Mouse (Mus musculus) ES-E14 (cell line): ENCODE measurements around the gene Bola2. TPM values are rescaled to one million over a fixed set of nuclear protein-coding genes. Genes with fewer than 3 reads are reported as not detected.

ENCODE experiments used
- DNase-seq: peaks from one replicate; pipeline ENCODE4 v3.0.0-alpha.2; 2013; ENCODE audit warnings: low read depth, low spot score
- H3K27ac ChIP-seq: 2 replicates; pipeline ENCODE4 v1.5.1; 2012; ENCODE audit warnings: low read depth, mild to moderate bottlenecking, low read length, moderate library complexity, mixed read lengths; ENCODE audit not compliant: poor library complexity, insufficient read depth, severe bottlenecking
- H3K36me3 ChIP-seq: 2 replicates; pipeline ENCODE4 v1.6.1; 2012; ENCODE audit warnings: mild to moderate bottlenecking, low read length, moderate library complexity, mixed read lengths; ENCODE audit not compliant: control insufficient read depth, poor library complexity, insufficient read depth, severe bottlenecking
- H3K4me1 ChIP-seq, 2 experiments: fragments of 150-350 bp in 1 of 2; sonication (generic) in 1 of 2; 2 replicates each; pipeline ENCODE4 v1.6.1; 2012; ENCODE audit warnings: low read length in 2 of 2, mild to moderate bottlenecking in 1 of 2, mixed read lengths in 1 of 2; ENCODE audit not compliant: control insufficient read depth in 2 of 2, insufficient read depth in 2 of 2, poor library complexity in 1 of 2
- H3K4me3 ChIP-seq, 2 experiments: fragments of 150-350 bp in 1 of 2; sonication (generic) in 1 of 2; 2 replicates each; pipeline ENCODE4 v1.5.1; 2012; ENCODE audit warnings: low read length in 2 of 2, low read depth in 1 of 2, mild to moderate bottlenecking in 1 of 2, mixed read lengths in 1 of 2; ENCODE audit not compliant: insufficient read depth in 1 of 2, poor library complexity in 1 of 2, severe bottlenecking in 1 of 2
- H3K9ac ChIP-seq: 2 replicates; pipeline ENCODE4 v1.6.1; 2012; ENCODE audit warnings: low read depth, mild to moderate bottlenecking, low read length, mixed read lengths; ENCODE audit not compliant: poor library complexity, insufficient read depth, severe bottlenecking
- H3K9me3 ChIP-seq: fragments of 150-350 bp; sonication (generic); 2 replicates; pipeline ENCODE4 v1.6.1; 2012; ENCODE audit warnings: low read depth, mild to moderate bottlenecking, low read length; ENCODE audit not compliant: control insufficient read depth, insufficient read depth
- CHD2 ChIP-seq: IDR thresholded peaks from 2 replicates; pipeline ENCODE4 v1.6.1; 2014; ENCODE audit warnings: mild to moderate bottlenecking, low read depth, low read length, inconsistent platforms
- HCFC1 ChIP-seq: IDR thresholded peaks from 2 replicates; pipeline ENCODE4 v1.6.1; 2012; ENCODE audit warnings: low read length, inconsistent platforms, borderline replicate concordance; ENCODE audit not compliant: insufficient read depth
- MAFK ChIP-seq: IDR thresholded peaks from 2 replicates; pipeline ENCODE4 v1.6.1; 2014; ENCODE audit warnings: mild to moderate bottlenecking, low read depth, low read length, inconsistent platforms; ENCODE audit not compliant: insufficient read depth
- ZC3H11A ChIP-seq: IDR thresholded peaks from 2 replicates; pipeline ENCODE4 v1.6.1; 2012; ENCODE audit warnings: low read depth, mild to moderate bottlenecking, inconsistent platforms, low read length, borderline replicate concordance
- ZNF384 ChIP-seq: IDR thresholded peaks from 2 replicates; pipeline ENCODE4 v1.6.1; 2012; ENCODE audit warnings: low read depth, low read length, inconsistent platforms
- in situ Hi-C, 2 experiments: fragments of 600-800 bp; cut with MboI; formaldehyde crosslinking; loops; one replicate each; pipeline ENCODE4 v1.15.1; 2025; ENCODE audit warnings: low sequenced_read_pairs in 2 of 2, inconsistent platforms in 1 of 2; ENCODE audit not compliant: unreplicated experiment in 2 of 2
- total RNA-seq: library from RNA; depleted of rRNA; stranded (reverse); fragments of 300-350 nt; gene quantifications from 2 replicates; pipeline ENCODE4 v1.2.3, GENCODE M21; 2012

Bola2 gene
- total RNA-seq, 1 experiment: 187 TPM

GRCm38 (mm10) chr7:126707442-126708174 is 12.4 kb downstream of the Bola2 start, which contains the start of gene Coro1a:
Coro1a (minus strand) TSS chr7:126707787.
- DNase-seq: no peak
- Histone ChIP-seq H3K27ac (no peak within 1 kb of the TSS), H3K9me3 (no peaks in the 10 kb centered on the region), H3K9ac (no peak within 1 kb of the TSS), H3K4me1 (peaks cover 0 to 3% of the 10 kb centered on the region in 2 experiments; a peak in 1 of 4 replicates), H3K4me3 (no peak within 1 kb of the TSS), H3K36me3 (no peaks in the 10 kb centered on the region)
- no peak for TF ChIP-seq ZC3H11A
- TF ChIP-seq ZNF384: no peak
- no peak for TF ChIP-seq HCFC1
- TF ChIP-seq MAFK: no peak
- no peak for TF ChIP-seq CHD2
- in situ Hi-C loops: no loop called here

- no peak for DNase-seq
- H3K9ac ChIP-seq: no peak overlapping the region
- no peaks in the 10 kb centered on the region for H3K36me3 ChIP-seq
- H3K27ac ChIP-seq: no peak overlapping the region
- no peak overlapping the region for H3K4me3 ChIP-seq
- no peaks in the 10 kb centered on the region for H3K9me3 ChIP-seq
- peaks cover 0 to 3% of the 10 kb centered on the region in 2 experiments; a peak in 1 of 4 replicates for H3K4me1 ChIP-seq
- TF ChIP-seq HCFC1 (no peak), ZC3H11A (no peak), CHD2 (no peak), ZNF384 (no peak), MAFK (no peak)
- in situ Hi-C loops: no loop called here
Observed at GRCm38 (mm10) chr7:126708175-126708952, 13.2 kb downstream of the Bola2 start.

- H3K4me3 ChIP-seq: no peak overlapping the region
- no peaks in the 10 kb centered on the region for H3K9me3 ChIP-seq
- H3K4me1 ChIP-seq: no peaks in the 10 kb centered on the region
- no peak overlapping the region for H3K9ac ChIP-seq
- TF ChIP-seq MAFK (no peak), HCFC1 (no peak), CHD2 (no peak), ZNF384 (no peak), ZC3H11A (no peak)
- no peak for DNase-seq
- H3K27ac ChIP-seq: no peak overlapping the region
- no peaks in the 10 kb centered on the region for H3K36me3 ChIP-seq
- in situ Hi-C loops: no loop called here
Observed at GRCm38 (mm10) chr7:126710266-126710665, 15.1 kb downstream of the Bola2 start.

GRCm38 (mm10) chr7:126711910-126712309 is 16.7 kb downstream of the Bola2 start:
- Histone ChIP-seq H3K27ac (no peak overlapping the region), H3K9ac (no peak overlapping the region), H3K9me3 (no peaks in the 10 kb centered on the region), H3K4me1 (no peaks in the 10 kb centered on the region), H3K4me3 (no peak overlapping the region), H3K36me3 (no peaks in the 10 kb centered on the region)
- in situ Hi-C loops: no loop called here
- TF ChIP-seq CHD2 (no peak), ZC3H11A (no peak), MAFK (no peak), HCFC1 (no peak), ZNF384 (no peak)
- DNase-seq: no peak
